Mouse (Mus musculus) stomach, postnatal 0 days (tissue): ENCODE data around the gene Btnl6. TPM values are rescaled to one million over a fixed set of nuclear protein-coding genes. Genes with fewer than 3 reads are reported as not detected.

Experiments used
- ATAC-seq: fragments of 200-750 bp; cut with Nextera tagmentation; 2 replicates; pipeline ENCODE4 v1.8.0; 2017; ENCODE audit not compliant: low FRiP score, low TSS enrichment
- DNase-seq: peaks from one replicate; pipeline ENCODE4 v3.0.0-alpha.2; 2016; ENCODE audit warnings: low spot score
- H3K27ac ChIP-seq: fragments of 300-500 bp; sonication (generic); replicated peaks from 2 replicates; pipeline ENCODE4 v1.5.1; 2014; ENCODE audit warnings: mild to moderate bottlenecking, control low read depth
- H3K27me3 ChIP-seq: fragments of 300-500 bp; sonication (generic); 2 replicates; pipeline ENCODE4 v1.6.1; 2014; ENCODE audit warnings: low read length; ENCODE audit not compliant: control insufficient read depth, insufficient read depth
- H3K36me3 ChIP-seq: fragments of 300-500 bp; sonication (generic); 2 replicates; pipeline ENCODE4 v1.6.1; 2014; ENCODE audit warnings: low read length, mixed read lengths; ENCODE audit not compliant: control insufficient read depth, insufficient read depth
- H3K4me1 ChIP-seq: fragments of 300-500 bp; sonication (generic); replicated peaks from 2 replicates; pipeline ENCODE4 v1.6.1; 2014; ENCODE audit warnings: antibody characterized with exemption; ENCODE audit not compliant: control insufficient read depth, insufficient read depth
- H3K4me2 ChIP-seq: fragments of 300-500 bp; sonication (generic); replicated peaks from 2 replicates; pipeline ENCODE4 v1.6.1; 2014; ENCODE audit warnings: low read depth, mild to moderate bottlenecking, control low read depth, moderate library complexity
- H3K4me3 ChIP-seq: fragments of 300-500 bp; sonication (generic); 2 replicates; pipeline ENCODE4 v1.5.1; 2014; ENCODE audit warnings: low read depth, low read length, control low read depth
- H3K9ac ChIP-seq: fragments of 300-500 bp; sonication (generic); 2 replicates; pipeline ENCODE4 v1.6.1; 2014; ENCODE audit warnings: mild to moderate bottlenecking, low read length, control low read depth, mixed read lengths
- H3K9me3 ChIP-seq: fragments of 300-500 bp; sonication (generic); 2 replicates; pipeline ENCODE4 v1.6.1; 2016; ENCODE audit warnings: low read length; ENCODE audit not compliant: control insufficient read depth
- CTCF ChIP-seq: IDR thresholded peaks from 2 replicates; pipeline ENCODE4 v1.5.1; 2016; ENCODE audit warnings: antibody characterized with exemption, low read depth, mild to moderate bottlenecking, moderate library complexity
- EP300 ChIP-seq: optimal IDR thresholded peaks from 2 replicates; pipeline ENCODE3; 2016; ENCODE audit warnings: antibody characterized with exemption
- WGBS: fragments of 180-500 bp; shearing (Covaris S2); extraction: QIAGEN DNeasy Blood & Tissue Kit; methylation state at CpG from one replicate; pipeline ENCODE4 v1.1.7; 2014; 5-methylcytosine and 5-hydroxymethylcytosine counted together
- polyA plus RNA-seq: library from polyadenylated mRNA; unstranded; fragments of >200 nt; fragmentation: Nextera tagmentation; extraction: Ambion mirVana; gene quantifications from 2 replicates; pipeline ENCODE4 v1.2.1, GENCODE M21; 2015

The Btnl6 gene
- polyA plus RNA-seq, 1 experiment from 2014 or later, result 1.1 TPM

- no peaks in the 10 kb centered on the region for H3K9me3 ChIP-seq
- no peak for ATAC-seq
- no peak for DNase-seq
- H3K9ac ChIP-seq, result no peak overlapping the region
- H3K4me2 ChIP-seq, result no peak overlapping the region
- H3K27me3 ChIP-seq, result no peaks in the 10 kb centered on the region
- no peak overlapping the region for H3K27ac ChIP-seq
- peaks cover 3% of the 10 kb centered on the region; the same call in 1 of the 2 replicates for H3K4me1 ChIP-seq
- H3K4me3 ChIP-seq, result no peak overlapping the region
- TF ChIP-seq CTCF (peak; percentile 23; the same call in 1 of the 2 replicates), EP300 (no peak)
- WGBS, result 92% methylated on average over 6 of the region's 6 CpGs
- H3K36me3 ChIP-seq, result no peaks in the 10 kb centered on the region
Observed at GRCm38 (mm10) chr17:34560438-34560837, 43.3 kb upstream of the Btnl6 start.

- WGBS, result 20% methylated on average over 14 of the region's 15 CpGs
- peak; percentile 69 for DNase-seq
- Histone ChIP-seq H3K9ac (no peak overlapping the region), H3K27me3 (no peaks in the 10 kb centered on the region), H3K4me2 (no peak overlapping the region), H3K4me1 (peaks cover 3% of the 10 kb centered on the region; the same call in 1 of the 2 replicates), H3K4me3 (no peak overlapping the region), H3K27ac (no peak overlapping the region), H3K9me3 (no peaks in the 10 kb centered on the region), H3K36me3 (no peaks in the 10 kb centered on the region)
- TF ChIP-seq CTCF (peak; percentile 61), EP300 (no peak)
- ATAC-seq, result peak; percentile 52; the same call in 1 of the 2 replicates
Observed at GRCm38 (mm10) chr17:34559895-34560294, 42.7 kb upstream of the Btnl6 start.

- Histone ChIP-seq H3K9me3 (no peaks in the 10 kb centered on the region), H3K9ac (no peak overlapping the region), H3K27ac (no peak overlapping the region), H3K36me3 (no peaks in the 10 kb centered on the region), H3K27me3 (no peaks in the 10 kb centered on the region), H3K4me1 (peaks cover under 1% of the 10 kb centered on the region; the same call in 1 of the 2 replicates), H3K4me3 (no peak overlapping the region), H3K4me2 (no peak overlapping the region)
- DNase-seq, result no peak
- TF ChIP-seq CTCF, result no peak
- TF ChIP-seq EP300, result no peak
- WGBS, result 75% methylated on average over 7 of the region's 7 CpGs
- no peak for ATAC-seq
Observed at GRCm38 (mm10) chr17:34559116-34559515, 42.0 kb upstream of the Btnl6 start.

GRCm38 (mm10) chr17:34557411-34557810, 40.3 kb upstream of the Btnl6 start:
- WGBS, result 62% methylated on average over 11 of the region's 11 CpGs
- no peak for DNase-seq
- no peak for ATAC-seq
- Histone ChIP-seq H3K36me3 (no peaks in the 10 kb centered on the region), H3K9ac (no peak overlapping the region), H3K27me3 (no peaks in the 10 kb centered on the region), H3K27ac (no peak overlapping the region), H3K4me2 (no peak overlapping the region), H3K9me3 (no peaks in the 10 kb centered on the region), H3K4me3 (no peak overlapping the region), H3K4me1 (no peaks in the 10 kb centered on the region)
- TF ChIP-seq CTCF (no peak), EP300 (no peak)

GRCm38 (mm10) chr17:34556406-34556805, 39.3 kb upstream of the Btnl6 start:
- 77% methylated on average over 8 of the region's 8 CpGs for WGBS
- Histone ChIP-seq H3K27ac (no peak overlapping the region), H3K9ac (no peak overlapping the region), H3K36me3 (no peaks in the 10 kb centered on the region), H3K27me3 (no peaks in the 10 kb centered on the region), H3K4me1 (no peaks in the 10 kb centered on the region), H3K4me2 (no peak overlapping the region), H3K4me3 (no peak overlapping the region), H3K9me3 (no peaks in the 10 kb centered on the region)
- TF ChIP-seq CTCF (no peak), EP300 (no peak)
- DNase-seq, result no peak
- ATAC-seq, result no peak

- ATAC-seq (peak; percentile 53; the same call in 1 of the 2 replicates), DNase-seq (peak; percentile 84)
- no peak overlapping the region for H3K27ac ChIP-seq
- H3K27me3 ChIP-seq, result no peaks in the 10 kb centered on the region
- no peak overlapping the region for H3K9ac ChIP-seq
- WGBS, result 17% methylated on average over 5 of the region's 5 CpGs
- no peaks in the 10 kb centered on the region for H3K4me1 ChIP-seq
- no peak for TF ChIP-seq EP300
- peak; percentile 97 for TF ChIP-seq CTCF
- no peaks in the 10 kb centered on the region for H3K36me3 ChIP-seq
- no peak overlapping the region for H3K4me3 ChIP-seq
- H3K4me2 ChIP-seq, result no peak overlapping the region
- H3K9me3 ChIP-seq, result no peaks in the 10 kb centered on the region
Observed at GRCm38 (mm10) chr17:34555483-34555882, 38.3 kb upstream of the Btnl6 start.
